Mouse (Mus musculus): ENCODE measurements around the gene Dock9. TPM values are rescaled to one million over a fixed set of nuclear protein-coding genes. Genes with fewer than 3 reads are reported as not detected.

The Dock9 gene
- total and polyA plus RNA-seq, 2 experiments from 2014 or later: 4.1 to 20.5 TPM

DNA sequence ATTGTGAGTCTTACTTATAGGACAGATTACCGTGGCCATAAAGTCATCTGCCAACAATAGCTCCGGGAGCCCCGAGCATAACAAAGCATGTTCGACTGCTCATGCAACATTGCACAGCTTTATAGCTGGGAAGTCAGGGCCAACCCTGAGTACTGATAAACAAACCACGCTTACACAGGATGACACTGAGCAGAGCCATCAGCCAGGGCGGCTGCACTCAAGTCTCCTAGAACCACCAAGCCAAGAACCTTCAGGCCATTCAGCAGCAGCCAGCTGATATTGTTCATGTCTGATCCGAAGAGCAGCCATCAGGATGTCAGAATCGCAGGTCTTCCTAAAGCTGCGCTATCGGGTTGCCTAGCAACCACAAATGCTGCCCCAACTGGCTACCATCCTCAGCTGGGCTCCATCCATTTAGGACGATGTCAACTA, 35.6 kb downstream of the Dock9 start:
- Histone ChIP-seq H3K27ac (ENCODE audit: low read depth) (no peak overlapping the region), H3K27me3 (ENCODE audit: control insufficient read depth, insufficient read depth, low read length) (no peaks in the 10 kb centered on the region), H3K9me3 (replicated peaks; ENCODE audit: control insufficient read depth, low read length) (no peaks in the 10 kb centered on the region), H3K4me1 (ENCODE audit: control insufficient read depth, insufficient read depth) (no peaks in the 10 kb centered on the region), H3K4me3 (ENCODE audit: low read depth, low read length) (no peak overlapping the region), H3K4me2 (ENCODE audit: low read depth, low read length) (no peak overlapping the region), H3K36me3 (replicated peaks; ENCODE audit: control insufficient read depth, insufficient read depth, low read length) (no peaks in the 10 kb centered on the region), H3K9ac (replicated peaks; ENCODE audit: low read depth, low read length) (no peak overlapping the region)
- WGBS: 46% methylated on average over 11 of the region's 11 CpGs
- no peak for TF ChIP-seq CTCF (IDR thresholded peaks at IDR 0.05; ENCODE audit: low read depth)
- TF ChIP-seq EP300 (IDR thresholded peaks at IDR 0.05; ENCODE audit: low read depth): no peak
- no peak for DNase-seq (ENCODE audit: low spot score)
- ATAC-seq (ENCODE audit: insufficient read depth, low read depth): no peak; the same call in 1 of the 2 replicates

DNA sequence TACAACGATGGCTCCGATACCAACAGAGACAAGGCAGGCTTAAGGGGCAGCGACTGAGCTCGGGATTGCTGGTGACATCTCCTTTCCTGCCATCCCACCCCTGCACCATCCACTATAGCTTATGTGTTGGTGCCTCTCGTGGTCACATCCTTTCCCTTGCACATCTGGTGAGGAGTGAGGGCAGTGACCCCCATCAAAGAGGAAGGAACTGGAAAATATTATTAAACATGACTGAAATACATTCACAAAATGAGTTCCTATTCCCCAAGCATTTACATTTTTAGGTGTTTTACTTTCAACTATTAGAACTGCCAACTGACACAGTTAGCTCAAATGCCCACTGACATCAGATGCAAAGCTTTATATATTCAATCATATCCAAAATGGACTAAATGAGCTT, 37.2 kb downstream of the Dock9 start:
- 80% methylated on average over 5 of the region's 5 CpGs for WGBS
- no peaks in the 10 kb centered on the region for H3K27me3 ChIP-seq (ENCODE audit: control insufficient read depth, insufficient read depth, low read length)
- H3K4me2 ChIP-seq (ENCODE audit: low read depth, low read length): no peak overlapping the region
- no peaks in the 10 kb centered on the region for H3K9me3 ChIP-seq (replicated peaks; ENCODE audit: control insufficient read depth, low read length)
- no peak overlapping the region for H3K9ac ChIP-seq (replicated peaks; ENCODE audit: low read depth, low read length)
- H3K36me3 ChIP-seq (replicated peaks; ENCODE audit: control insufficient read depth, insufficient read depth, low read length): no peaks in the 10 kb centered on the region
- TF ChIP-seq CTCF (IDR thresholded peaks at IDR 0.05; ENCODE audit: low read depth): no peak
- TF ChIP-seq EP300 (IDR thresholded peaks at IDR 0.05; ENCODE audit: low read depth): no peak
- no peaks in the 10 kb centered on the region for H3K4me1 ChIP-seq (ENCODE audit: control insufficient read depth, insufficient read depth)
- no peak for ATAC-seq (ENCODE audit: insufficient read depth, low read depth)
- H3K4me3 ChIP-seq (ENCODE audit: low read depth, low read length): no peak overlapping the region
- DNase-seq (ENCODE audit: low spot score): no peak
- no peak overlapping the region for H3K27ac ChIP-seq (ENCODE audit: low read depth)

DNA sequence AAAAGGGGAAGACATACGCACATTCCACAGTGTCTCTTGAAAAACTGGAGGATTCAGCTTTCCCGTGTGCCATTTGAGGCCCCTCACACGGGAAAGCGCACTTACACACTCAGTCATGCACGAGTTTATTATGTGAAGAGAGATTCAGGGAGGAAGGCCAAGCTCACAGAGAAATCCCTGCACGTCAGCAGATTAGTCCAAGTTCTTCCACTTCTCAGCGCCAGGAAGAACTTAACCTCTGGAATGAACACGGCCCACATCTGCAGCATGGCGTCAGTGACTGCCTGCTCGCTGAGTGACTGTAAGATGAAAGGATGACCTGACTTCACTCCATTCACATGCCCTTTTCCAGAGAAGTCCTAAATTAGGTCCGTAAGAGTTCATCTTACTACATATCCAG, 43.5 kb downstream of the Dock9 start:
- Histone ChIP-seq H3K27ac (ENCODE audit: low read depth) (no peak overlapping the region), H3K9ac (replicated peaks; ENCODE audit: low read depth, low read length) (no peak overlapping the region), H3K36me3 (replicated peaks; ENCODE audit: control insufficient read depth, insufficient read depth, low read length) (no peaks in the 10 kb centered on the region), H3K4me2 (ENCODE audit: low read depth, low read length) (no peak overlapping the region), H3K4me3 (ENCODE audit: low read depth, low read length) (no peak overlapping the region), H3K4me1 (ENCODE audit: control insufficient read depth, insufficient read depth) (no peaks in the 10 kb centered on the region), H3K9me3 (replicated peaks; ENCODE audit: control insufficient read depth, low read length) (no peaks in the 10 kb centered on the region), H3K27me3 (ENCODE audit: control insufficient read depth, insufficient read depth, low read length) (no peaks in the 10 kb centered on the region)
- DNase-seq (ENCODE audit: low spot score): no peak
- 52% methylated on average over 11 of the region's 11 CpGs for WGBS
- ATAC-seq (ENCODE audit: insufficient read depth, low read depth): no peak
- no peak for TF ChIP-seq EP300 (IDR thresholded peaks at IDR 0.05; ENCODE audit: low read depth)
- TF ChIP-seq CTCF (IDR thresholded peaks at IDR 0.05; ENCODE audit: low read depth): no peak

DNA sequence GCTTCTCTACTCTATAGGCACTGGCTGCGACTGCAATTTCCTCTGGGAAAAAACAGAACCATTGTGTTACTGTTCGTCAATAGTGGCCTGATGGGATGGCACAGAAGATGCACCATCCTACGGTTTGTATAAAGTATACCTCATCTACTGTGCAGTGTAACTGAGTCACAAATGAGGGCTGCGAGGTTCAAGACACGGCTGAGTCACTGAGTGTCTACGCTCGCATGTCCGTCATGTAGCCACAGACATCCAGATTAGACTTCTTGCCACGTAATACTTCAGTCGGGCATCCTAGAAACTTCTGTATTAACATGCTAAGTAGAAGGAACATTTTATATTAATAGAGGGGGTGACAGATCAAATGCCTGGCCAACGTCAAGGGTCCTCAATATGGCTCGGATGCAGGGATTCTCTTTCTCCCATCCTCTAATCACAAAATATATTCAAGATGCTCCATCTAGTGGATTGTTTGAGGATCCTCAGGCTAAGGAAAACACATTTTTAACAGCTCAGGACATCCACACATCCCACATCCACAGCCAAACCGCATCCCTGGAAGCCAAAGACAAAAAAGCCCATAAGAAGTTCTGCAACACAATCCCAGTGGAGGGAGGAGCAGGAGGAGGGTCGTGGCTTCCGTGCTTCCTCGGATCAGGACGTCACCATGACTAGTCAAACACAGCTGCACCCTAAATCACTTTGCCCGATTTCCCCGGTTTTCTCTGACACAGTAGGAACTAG, 44.8 kb downstream of the Dock9 start:
- no peak overlapping the region for H3K9ac ChIP-seq (replicated peaks; ENCODE audit: low read depth, low read length)
- H3K27ac ChIP-seq (ENCODE audit: low read depth): no peak overlapping the region
- no peaks in the 10 kb centered on the region for H3K36me3 ChIP-seq (replicated peaks; ENCODE audit: control insufficient read depth, insufficient read depth, low read length)
- no peak overlapping the region for H3K4me3 ChIP-seq (ENCODE audit: low read depth, low read length)
- H3K4me1 ChIP-seq (ENCODE audit: control insufficient read depth, insufficient read depth): no peaks in the 10 kb centered on the region
- DNase-seq (ENCODE audit: low spot score) (no peak), ATAC-seq (ENCODE audit: insufficient read depth, low read depth) (no peak)
- TF ChIP-seq CTCF (IDR thresholded peaks at IDR 0.05; ENCODE audit: low read depth) (peak; percentile 50), EP300 (IDR thresholded peaks at IDR 0.05; ENCODE audit: low read depth) (no peak)
- H3K9me3 ChIP-seq (replicated peaks; ENCODE audit: control insufficient read depth, low read length): no peaks in the 10 kb centered on the region
- no peak overlapping the region for H3K4me2 ChIP-seq (ENCODE audit: low read depth, low read length)
- H3K27me3 ChIP-seq (ENCODE audit: control insufficient read depth, insufficient read depth, low read length): no peaks in the 10 kb centered on the region
- 62% methylated on average over 19 of the region's 19 CpGs for WGBS

DNA sequence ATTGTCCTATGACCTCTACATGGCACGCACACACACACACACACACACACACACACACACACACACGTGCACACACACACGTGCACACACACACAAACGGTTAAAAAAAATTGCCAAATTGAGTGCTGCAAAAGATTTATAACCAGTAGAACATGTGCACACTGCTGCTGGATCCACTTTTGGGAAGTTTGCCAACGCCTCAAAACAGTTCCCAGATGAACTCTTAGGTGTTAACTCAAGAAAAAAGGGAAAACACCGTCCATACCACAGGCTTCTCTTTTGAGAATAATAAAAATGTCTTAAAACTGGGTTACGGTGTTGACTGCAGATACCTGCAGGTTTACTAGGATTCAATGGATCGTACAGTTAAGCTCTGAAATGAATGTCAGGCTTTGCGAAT, 48.0 kb downstream of the Dock9 start:
- DNase-seq (ENCODE audit: low spot score): no peak
- H3K36me3 ChIP-seq (replicated peaks; ENCODE audit: control insufficient read depth, insufficient read depth, low read length): no peaks in the 10 kb centered on the region
- H3K9ac ChIP-seq (replicated peaks; ENCODE audit: low read depth, low read length): no peak overlapping the region
- no peak for ATAC-seq (ENCODE audit: insufficient read depth, low read depth)
- no peak overlapping the region for H3K4me2 ChIP-seq (ENCODE audit: low read depth, low read length)
- H3K27ac ChIP-seq (ENCODE audit: low read depth): no peak overlapping the region
- no peak for TF ChIP-seq CTCF (IDR thresholded peaks at IDR 0.05; ENCODE audit: low read depth)
- TF ChIP-seq EP300 (IDR thresholded peaks at IDR 0.05; ENCODE audit: low read depth): no peak
- no peaks in the 10 kb centered on the region for H3K9me3 ChIP-seq (replicated peaks; ENCODE audit: control insufficient read depth, low read length)
- H3K27me3 ChIP-seq (ENCODE audit: control insufficient read depth, insufficient read depth, low read length): peaks cover 4% of the 10 kb centered on the region; the same call in 1 of the 2 replicates
- H3K4me1 ChIP-seq (ENCODE audit: control insufficient read depth, insufficient read depth): no peaks in the 10 kb centered on the region
- no peak overlapping the region for H3K4me3 ChIP-seq (ENCODE audit: low read depth, low read length)
- WGBS: 78% methylated on average over 9 of the region's 9 CpGs

DNA sequence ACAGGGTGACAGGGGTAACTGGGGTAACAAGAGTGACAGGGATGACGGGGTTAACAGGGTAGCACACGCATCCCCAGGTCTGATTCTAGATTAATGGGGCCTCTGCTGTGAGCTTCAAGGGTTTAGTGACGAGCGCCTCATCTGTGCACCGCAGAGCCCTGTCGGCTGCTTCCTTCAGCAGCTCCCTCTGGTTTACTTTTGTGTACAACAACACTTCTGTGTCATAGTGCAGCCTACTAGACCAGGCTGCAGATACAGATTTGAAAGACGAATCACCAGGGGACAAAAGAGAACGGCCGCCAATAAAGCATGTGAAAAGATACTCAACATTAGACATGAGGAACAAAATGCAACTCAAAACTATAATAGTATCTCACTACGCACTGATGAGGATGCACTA, 48.6 kb downstream of the Dock9 start:
- Histone ChIP-seq H3K9ac (replicated peaks; ENCODE audit: low read depth, low read length) (no peak overlapping the region), H3K4me1 (ENCODE audit: control insufficient read depth, insufficient read depth) (no peaks in the 10 kb centered on the region), H3K4me3 (ENCODE audit: low read depth, low read length) (no peak overlapping the region), H3K27ac (ENCODE audit: low read depth) (no peak overlapping the region), H3K27me3 (ENCODE audit: control insufficient read depth, insufficient read depth, low read length) (peaks cover 4% of the 10 kb centered on the region; the same call in 1 of the 2 replicates), H3K4me2 (ENCODE audit: low read depth, low read length) (no peak overlapping the region), H3K9me3 (replicated peaks; ENCODE audit: control insufficient read depth, low read length) (no peaks in the 10 kb centered on the region), H3K36me3 (replicated peaks; ENCODE audit: control insufficient read depth, insufficient read depth, low read length) (no peaks in the 10 kb centered on the region)
- WGBS: 86% methylated on average over 10 of the region's 10 CpGs
- no peak for TF ChIP-seq EP300 (IDR thresholded peaks at IDR 0.05; ENCODE audit: low read depth)
- TF ChIP-seq CTCF (IDR thresholded peaks at IDR 0.05; ENCODE audit: low read depth): no peak
- ATAC-seq (ENCODE audit: insufficient read depth, low read depth) (no peak), DNase-seq (ENCODE audit: low spot score) (no peak)

Data from heart, postnatal 0 days (tissue).